Mouse (Mus musculus) liver, postnatal 0 days (tissue): ENCODE results near the gene Cxcr5.

Source experiments
- CTCF ChIP-seq: sonication (generic); IDR thresholded peaks from 2 replicates; pipeline ENCODE4 v1.5.1; 2016; ENCODE audit warnings: antibody characterized with exemption, low read depth
- EP300 ChIP-seq: IDR thresholded peaks from 2 replicates; pipeline ENCODE4 v1.6.1; 2016; ENCODE audit warnings: antibody characterized with exemption, low read depth, mild to moderate bottlenecking

DNA sequence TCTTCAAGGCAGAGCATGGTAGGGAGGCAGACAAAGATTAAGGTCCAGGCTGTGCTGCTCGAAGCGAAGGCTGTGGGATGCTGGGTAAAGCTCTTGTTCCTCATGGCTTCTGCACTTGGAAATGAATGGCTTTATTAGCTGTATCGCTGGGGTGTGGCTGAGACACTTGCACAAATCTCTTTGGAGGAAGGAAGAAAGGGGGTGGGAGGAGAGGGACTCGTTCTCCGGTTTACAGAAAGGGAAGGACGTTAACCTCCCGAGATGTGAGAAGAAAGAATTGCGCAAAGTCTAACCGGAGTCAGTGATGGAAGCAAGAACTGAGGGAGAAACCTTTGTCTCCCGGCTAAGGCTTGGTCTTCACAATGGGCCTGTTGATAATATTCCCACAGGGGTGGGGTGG lies 10.5 kb downstream of the Cxcr5 start:
- TF ChIP-seq CTCF, result no peak
- no peak for TF ChIP-seq EP300
